Mouse (Mus musculus) bone marrow macrophage, adult 2 months (primary cell): ENCODE data around the gene Creb5.

Source experiments
- CTCF ChIP-seq: IDR thresholded peaks from 2 replicates; pipeline ENCODE4 v1.5.1; 2012; ENCODE audit warnings: low read depth, mild to moderate bottlenecking, low read length, moderate library complexity
- POLR2A ChIP-seq: IDR thresholded peaks from 2 replicates; pipeline ENCODE4 v1.6.1; 2012; ENCODE audit warnings: mild to moderate bottlenecking, low read depth, low read length, borderline replicate concordance

DNA sequence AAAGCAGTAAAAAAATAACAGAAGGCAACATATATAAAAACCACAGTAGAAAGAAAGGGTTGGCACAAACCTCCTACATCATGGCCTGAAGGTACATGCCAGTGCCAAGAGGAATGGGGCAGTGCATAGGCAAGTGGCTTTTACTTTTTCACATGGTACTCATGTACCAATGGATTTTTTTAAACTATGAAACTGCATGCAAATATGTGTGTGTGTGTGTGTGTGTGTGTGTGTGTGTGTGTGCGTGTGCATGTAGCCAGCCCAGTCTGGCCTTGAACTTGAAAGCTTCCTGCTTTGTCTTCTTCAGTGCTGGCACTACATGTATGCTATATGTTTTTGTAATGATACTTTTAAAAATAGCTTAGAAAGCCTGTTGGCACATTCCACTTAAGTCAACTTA, 391.2 kb downstream of the Creb5 start:
- TF ChIP-seq CTCF (no peak), POLR2A (no peak)
